In the genomic region with DNA sequence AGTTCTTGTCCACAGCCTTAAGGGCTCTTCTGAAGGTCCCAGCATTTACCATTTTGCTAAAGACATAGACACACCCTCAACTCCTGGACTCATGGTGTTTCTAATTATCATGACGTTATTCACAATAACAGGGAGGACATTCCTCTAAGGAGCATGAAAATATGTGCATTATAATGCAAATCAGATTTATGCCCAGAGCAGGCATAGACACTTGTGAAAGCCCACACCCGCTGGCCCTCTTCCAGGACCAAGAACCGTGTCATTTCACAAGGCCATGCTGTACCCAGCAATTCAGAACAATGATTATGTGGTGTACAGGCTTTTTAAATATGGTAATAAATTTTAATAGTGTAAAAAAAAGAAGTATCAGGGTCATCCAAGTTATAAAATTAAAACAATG, we compare ENCODE assay signal across 17 mouse cellular contexts.
A peak's percentile ranks its signal among the peaks of the same experiment; 100 is the strongest.
DNase-seq lines count a peak whose midpoint lies in the region; ATAC-seq lines count a peak whose summit lies in the region.
"Had no signal": no experiment of that assay in that cellular context is flagged by ENCODE, and none has a peak within 500 bp of the region (broad histone marks: within the 10 kb centered on the region; RNA-seq: fewer than 3 reads in every experiment).

No protein-coding gene starts in this region.

- peak; percentile 74; the same call in 1 of the 2 replicates for ATAC-seq in hindbrain, embryonic 12.5 days (ENCODE audit: low FRiP score)
- no peak for ATAC-seq in hindbrain, embryonic 16.5 days
- peak; percentile 41; the same call in 1 of the 2 replicates for ATAC-seq in neural tube, embryonic 11.5 days (ENCODE audit: insufficient read depth, low FRiP score, low TSS enrichment)
- no peak for ATAC-seq in embryonic facial prominence, embryonic 14.5 days (ENCODE audit: low read depth)

- DNase-seq in neural tube, embryonic 11.5 days (ENCODE audit: low spot score), result no peak
- no peak for DNase-seq in neural tube, embryonic 10.5 days (ENCODE audit: extremely low spot score, low spot score)
- peak; percentile 73 for DNase-seq in embryonic facial prominence, embryonic 14.5 days (ENCODE audit: low spot score)
- no peak for DNase-seq in spleen, postnatal 10 days (ENCODE audit: low spot score in 2 of 2)
- DNase-seq in gastrocnemius, postnatal 10 days, result no peak
- DNase-seq: adrenal gland, postnatal 14 days; kidney, adult 18-20 months; kidney, postnatal 4 days; layer of hippocampus, adult 9-11 months; lung, embryonic 14.5 days; thymus, adult 2 months; thymus, postnatal 4 days had no signal

- no peak overlapping the region for H3K27ac ChIP-seq in hindbrain, embryonic 12.5 days
- H3K27ac ChIP-seq in hindbrain, embryonic 16.5 days (ENCODE audit: low read depth, low read length), result no peak overlapping the region
- H3K27ac ChIP-seq in neural tube, embryonic 11.5 days (ENCODE audit: low read depth, low read length), result no peak overlapping the region
- H3K27ac ChIP-seq in embryonic facial prominence, embryonic 14.5 days (replicated peaks; ENCODE audit: low read depth, low read length), result no peak overlapping the region
- H3K27ac ChIP-seq: limb, embryonic 15.5 days; liver, embryonic 14.5 days; stomach, postnatal 0 days had no signal

- H3K9ac ChIP-seq in hindbrain, embryonic 12.5 days, result no peak overlapping the region
- no peak overlapping the region for H3K9ac ChIP-seq in hindbrain, embryonic 16.5 days (ENCODE audit: low read depth, low read length)
- H3K9ac ChIP-seq in neural tube, embryonic 11.5 days (ENCODE audit: low read length), result no peak overlapping the region
- H3K9ac ChIP-seq in embryonic facial prominence, embryonic 14.5 days (ENCODE audit: low read depth, low read length), result no peak overlapping the region
- H3K9ac ChIP-seq: limb, embryonic 15.5 days; liver, embryonic 14.5 days; lung, embryonic 14.5 days had no signal

- no peak overlapping the region for H3K4me3 ChIP-seq in hindbrain, embryonic 12.5 days
- no peak overlapping the region for H3K4me3 ChIP-seq in hindbrain, embryonic 16.5 days (ENCODE audit: low read length)
- H3K4me3 ChIP-seq in neural tube, embryonic 11.5 days (ENCODE audit: low read depth, low read length), result no peak overlapping the region
- H3K4me3 ChIP-seq in embryonic facial prominence, embryonic 14.5 days (ENCODE audit: low read depth, low read length), result no peak overlapping the region
- H3K4me3 ChIP-seq: limb, embryonic 15.5 days had no signal

- no peaks in the 10 kb centered on the region for H3K36me3 ChIP-seq in hindbrain, embryonic 12.5 days
- no peaks in the 10 kb centered on the region for H3K36me3 ChIP-seq in hindbrain, embryonic 16.5 days (ENCODE audit: control insufficient read depth, insufficient read depth, low read length)
- no peaks in the 10 kb centered on the region for H3K36me3 ChIP-seq in neural tube, embryonic 11.5 days (ENCODE audit: control insufficient read depth, insufficient read depth, low read length)
- no peaks in the 10 kb centered on the region for H3K36me3 ChIP-seq in embryonic facial prominence, embryonic 14.5 days (ENCODE audit: control insufficient read depth, insufficient read depth, low read length)
- H3K36me3 ChIP-seq: limb, embryonic 15.5 days had no signal

- no peaks in the 10 kb centered on the region for H3K4me1 ChIP-seq in hindbrain, embryonic 12.5 days
- no peaks in the 10 kb centered on the region for H3K4me1 ChIP-seq in hindbrain, embryonic 16.5 days (ENCODE audit: control insufficient read depth, insufficient read depth, low read depth, low read length)
- no peaks in the 10 kb centered on the region for H3K4me1 ChIP-seq in neural tube, embryonic 11.5 days (ENCODE audit: control insufficient read depth, insufficient read depth, low read length)
- no peaks in the 10 kb centered on the region for H3K4me1 ChIP-seq in embryonic facial prominence, embryonic 14.5 days (ENCODE audit: control insufficient read depth, insufficient read depth, low read length)
- H3K4me1 ChIP-seq: limb, embryonic 15.5 days had no signal

- H3K27me3 ChIP-seq in hindbrain, embryonic 12.5 days, result no peaks in the 10 kb centered on the region
- H3K27me3 ChIP-seq in hindbrain, embryonic 16.5 days (replicated peaks; ENCODE audit: control insufficient read depth, insufficient read depth, low read length), result no peaks in the 10 kb centered on the region
- no peaks in the 10 kb centered on the region for H3K27me3 ChIP-seq in neural tube, embryonic 11.5 days (ENCODE audit: control insufficient read depth, insufficient read depth, low read length)
- H3K27me3 ChIP-seq in embryonic facial prominence, embryonic 14.5 days (replicated peaks; ENCODE audit: control insufficient read depth, insufficient read depth, low read length), result no peaks in the 10 kb centered on the region
- H3K27me3 ChIP-seq: limb, embryonic 15.5 days had no signal

- WGBS in hindbrain, embryonic 12.5 days, result 39% methylated on average over 3 of the region's 3 CpGs
- 15% methylated on average over 3 of the region's 3 CpGs for whole genome bisulfite sequencing in hindbrain, embryonic 16.5 days
- whole genome bisulfite sequencing in neural tube, embryonic 11.5 days, result 58% methylated on average over 3 of the region's 3 CpGs
- 50% methylated on average over 3 of the region's 3 CpGs for WGBS in embryonic facial prominence, embryonic 14.5 days

- H3K9me3 ChIP-seq in hindbrain, embryonic 12.5 days (replicated peaks), result no peaks in the 10 kb centered on the region; the same call in 1 of the 2 replicates
- H3K9me3 ChIP-seq in hindbrain, embryonic 16.5 days (ENCODE audit: control insufficient read depth, low read length), result no peaks in the 10 kb centered on the region
- no peaks in the 10 kb centered on the region for H3K9me3 ChIP-seq in neural tube, embryonic 11.5 days (ENCODE audit: control insufficient read depth, low read length)
- no peaks in the 10 kb centered on the region for H3K9me3 ChIP-seq in embryonic facial prominence, embryonic 14.5 days (ENCODE audit: control insufficient read depth, low read length)
- H3K9me3 ChIP-seq: limb, embryonic 15.5 days had no signal

- H3K4me2 ChIP-seq in hindbrain, embryonic 12.5 days (replicated peaks), result no peak overlapping the region
- no peak overlapping the region for H3K4me2 ChIP-seq in hindbrain, embryonic 16.5 days (ENCODE audit: low read length)
- no peak overlapping the region for H3K4me2 ChIP-seq in neural tube, embryonic 11.5 days (ENCODE audit: low read depth)
- no peak overlapping the region for H3K4me2 ChIP-seq in embryonic facial prominence, embryonic 14.5 days (ENCODE audit: low read depth, low read length)
- H3K4me2 ChIP-seq: limb, embryonic 15.5 days; lung, embryonic 14.5 days had no signal

Comparison
In these comparisons a context has a peak if more than half of its experiments do, and no peak if none do; other contexts are left out.
1. ATAC-seq: peak in hindbrain, embryonic 12.5 days (single experiment) and neural tube, embryonic 11.5 days (single experiment); none in hindbrain, embryonic 16.5 days (single experiment) and embryonic facial prominence, embryonic 14.5 days (single experiment).